Mouse (Mus musculus): ENCODE measurements around the gene Kif3b. TPM values are rescaled to one million over a fixed set of nuclear protein-coding genes. Genes with fewer than 3 reads are reported as not detected.

The Kif3b gene
- polyA plus RNA-seq (2015; fragmentation: Nextera tagmentation; extraction: Ambion mirVana) = 25.8 and 26.9 TPM in 2 replicates

DNA sequence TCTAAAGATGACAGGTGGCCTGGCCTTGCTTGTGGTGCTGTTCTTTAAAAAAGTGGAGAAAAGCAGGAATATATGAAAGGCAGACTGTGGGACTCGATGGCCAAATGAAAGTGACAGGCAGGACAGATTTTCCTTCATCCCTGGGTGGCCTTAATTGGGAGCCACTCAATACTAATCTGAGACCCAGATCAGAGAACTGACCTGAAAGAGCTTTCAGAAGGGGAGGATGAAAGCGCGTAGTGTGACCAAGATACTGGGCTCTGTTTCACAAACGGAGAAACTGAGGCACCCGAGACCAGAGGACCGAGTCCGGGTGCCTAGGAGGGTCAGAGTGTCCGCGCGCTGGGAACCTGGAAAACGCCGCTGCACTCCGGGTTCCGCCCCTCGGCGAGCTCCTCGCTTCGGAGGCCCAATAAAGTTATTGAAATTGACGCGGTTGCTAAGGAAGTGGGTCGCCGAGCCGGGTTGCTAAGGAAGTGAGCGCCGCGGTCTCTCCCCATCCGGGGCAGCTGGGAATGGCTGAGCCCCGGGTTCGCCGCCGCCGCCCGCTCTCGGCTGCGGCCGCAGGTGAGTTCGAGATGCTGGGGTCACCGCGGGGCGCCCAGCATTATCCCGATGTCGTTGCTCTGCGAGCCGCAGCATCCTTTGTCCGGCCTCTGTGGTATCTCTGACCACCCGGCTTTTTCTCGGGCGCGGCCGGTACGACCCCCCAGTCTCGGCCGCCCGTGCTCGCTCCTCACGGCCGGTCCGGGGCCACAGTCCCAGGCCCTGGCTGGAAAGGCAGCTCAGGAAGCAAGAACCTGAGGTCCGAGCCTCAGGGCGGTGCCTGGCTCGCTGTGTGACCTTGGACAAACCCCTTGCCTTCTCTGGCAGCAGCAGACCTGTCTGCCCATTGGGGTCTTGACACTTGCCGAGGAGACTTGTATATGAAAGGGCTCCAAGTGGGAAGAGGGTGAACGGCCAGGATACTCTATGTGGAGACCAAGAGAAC, at the start of gene Kif3b:
Gene Kif3b, plus strand, starts transcription at position 476 of the 991 bp plus-strand sequence.
- Histone ChIP-seq H3K4me1 (ENCODE audit: control insufficient read depth, insufficient read depth, low read length) (peaks cover 20% of the 10 kb centered on the region), H3K27ac (ENCODE audit: low read length) (peak within 1 kb of the TSS; percentile 67), H3K4me2 (ENCODE audit: low read length) (peak within 1 kb of the TSS; percentile 77), H3K9ac (ENCODE audit: low read depth, low read length) (peak within 1 kb of the TSS; percentile 91), H3K9me3 (replicated peaks; ENCODE audit: control insufficient read depth, low read length, poor library complexity, severe bottlenecking) (no peaks in the 10 kb centered on the region), H3K4me3 (ENCODE audit: low read depth, low read length) (peak within 1 kb of the TSS; percentile 94), H3K36me3 (ENCODE audit: control insufficient read depth, insufficient read depth, low read length) (no peaks in the 10 kb centered on the region), H3K27me3 (ENCODE audit: control insufficient read depth, insufficient read depth, low read depth, low read length) (no peaks in the 10 kb centered on the region)
- WGBS = under 1% methylated on average over 63 of the region's 63 CpGs
- peak; percentile 95 for ATAC-seq

DNA sequence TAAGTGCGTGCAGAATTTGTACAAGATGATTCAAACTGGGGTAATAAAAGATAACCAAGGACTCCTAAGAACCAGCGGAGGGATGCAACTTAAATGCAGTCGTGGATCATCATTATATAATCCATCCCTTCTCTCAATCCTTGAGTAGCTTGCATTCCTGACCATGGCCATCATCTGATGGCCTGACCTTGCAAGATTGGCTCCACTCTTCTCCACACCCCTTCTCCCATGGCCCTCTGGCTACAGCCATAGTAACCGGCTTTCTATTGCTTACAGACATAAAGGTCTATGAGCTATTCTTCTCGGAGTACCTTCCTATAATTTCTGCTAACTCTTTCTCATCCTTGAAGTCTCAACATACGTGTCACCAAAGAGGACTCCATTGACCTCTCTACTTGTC, 49.1 kb upstream of the Kif3b start:
- WGBS = 69% methylated on average over 6 of the region's 6 CpGs
- Histone ChIP-seq H3K4me1 (ENCODE audit: control insufficient read depth, insufficient read depth, low read length) (peaks cover 37% of the 10 kb centered on the region), H3K9me3 (replicated peaks; ENCODE audit: control insufficient read depth, low read length, poor library complexity, severe bottlenecking) (no peaks in the 10 kb centered on the region), H3K4me3 (ENCODE audit: low read depth, low read length) (peak overlapping the region; percentile 92), H3K9ac (ENCODE audit: low read depth, low read length) (peak overlapping the region; percentile 97), H3K27me3 (ENCODE audit: control insufficient read depth, insufficient read depth, low read depth, low read length) (no peaks in the 10 kb centered on the region), H3K36me3 (ENCODE audit: control insufficient read depth, insufficient read depth, low read length) (no peaks in the 10 kb centered on the region; the same call in 1 of the 2 replicates), H3K4me2 (ENCODE audit: low read length) (peak overlapping the region; percentile 61), H3K27ac (ENCODE audit: low read length) (peak overlapping the region; percentile 84)
- no peak for ATAC-seq

GRCm38 (mm10) chr2:153249751-153250150, 41.5 kb upstream of the Kif3b start:
- no peaks in the 10 kb centered on the region for H3K4me1 ChIP-seq (ENCODE audit: control insufficient read depth, insufficient read depth, low read length)
- no peaks in the 10 kb centered on the region for H3K27me3 ChIP-seq (ENCODE audit: control insufficient read depth, insufficient read depth, low read depth, low read length)
- no peak overlapping the region for H3K9ac ChIP-seq (ENCODE audit: low read depth, low read length)
- no peak overlapping the region for H3K4me3 ChIP-seq (ENCODE audit: low read depth, low read length)
- no peak overlapping the region for H3K4me2 ChIP-seq (ENCODE audit: low read length)
- 93% methylated on average over 5 of the region's 5 CpGs for WGBS
- H3K27ac ChIP-seq (ENCODE audit: low read length) = no peak overlapping the region
- H3K9me3 ChIP-seq (replicated peaks; ENCODE audit: control insufficient read depth, low read length, poor library complexity, severe bottlenecking) = no peaks in the 10 kb centered on the region
- H3K36me3 ChIP-seq (ENCODE audit: control insufficient read depth, insufficient read depth, low read length) = peaks cover 13% of the 10 kb centered on the region
- no peak for ATAC-seq

- Histone ChIP-seq H3K9ac (ENCODE audit: low read depth, low read length) (no peak overlapping the region), H3K27me3 (ENCODE audit: control insufficient read depth, insufficient read depth, low read depth, low read length) (no peaks in the 10 kb centered on the region), H3K4me1 (ENCODE audit: control insufficient read depth, insufficient read depth, low read length) (no peaks in the 10 kb centered on the region), H3K36me3 (ENCODE audit: control insufficient read depth, insufficient read depth, low read length) (peaks cover 6% of the 10 kb centered on the region), H3K4me2 (ENCODE audit: low read length) (no peak overlapping the region), H3K27ac (ENCODE audit: low read length) (no peak overlapping the region), H3K9me3 (replicated peaks; ENCODE audit: control insufficient read depth, low read length, poor library complexity, severe bottlenecking) (no peaks in the 10 kb centered on the region), H3K4me3 (ENCODE audit: low read depth, low read length) (no peak overlapping the region)
- 100% methylated on average over 2 of the region's 2 CpGs for WGBS
- no peak for ATAC-seq
Observed at GRCm38 (mm10) chr2:153256604-153257003, 34.6 kb upstream of the Kif3b start.

DNA sequence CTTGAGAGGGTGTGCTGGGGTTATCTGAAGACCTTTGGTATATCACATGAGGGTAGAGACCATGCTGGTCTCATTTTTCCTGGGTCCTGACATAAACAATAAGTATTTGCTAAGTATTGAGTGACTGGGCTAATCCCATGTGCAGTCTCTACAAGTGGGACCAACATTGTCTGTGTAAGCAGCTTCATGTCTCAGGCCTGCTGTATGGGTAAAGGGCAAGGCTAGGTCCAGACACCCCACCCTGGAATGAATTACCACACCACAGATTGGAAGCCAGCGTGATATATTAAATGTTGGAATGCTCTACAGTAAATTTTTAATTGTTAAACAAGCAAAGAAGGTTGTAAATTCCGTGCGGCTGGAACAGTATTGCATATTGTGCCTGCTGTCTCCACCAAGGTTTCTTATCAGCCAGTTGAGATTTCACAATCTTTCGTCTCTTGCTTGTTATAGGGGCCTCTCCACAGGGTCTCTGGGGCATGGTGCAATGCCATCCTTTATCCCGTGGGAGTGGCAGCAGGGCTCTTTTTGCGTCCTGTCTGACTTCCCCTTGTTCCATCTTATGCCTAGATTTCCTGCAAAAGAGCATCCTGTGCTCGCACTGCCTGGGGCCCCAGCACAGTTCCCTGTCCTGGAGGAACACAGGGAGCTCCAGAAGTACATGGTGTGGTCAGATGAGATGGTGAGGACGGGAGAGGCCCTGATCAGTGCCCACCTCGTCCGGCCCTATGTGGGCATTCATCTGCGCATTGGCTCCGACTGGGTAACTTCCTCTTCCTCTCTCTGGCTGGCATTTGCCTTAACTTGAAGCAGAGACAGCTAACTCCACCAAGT, 32.0 kb upstream of the Kif3b start:
- Histone ChIP-seq H3K9ac (ENCODE audit: low read depth, low read length) (no peak overlapping the region), H3K9me3 (replicated peaks; ENCODE audit: control insufficient read depth, low read length, poor library complexity, severe bottlenecking) (no peaks in the 10 kb centered on the region), H3K4me3 (ENCODE audit: low read depth, low read length) (no peak overlapping the region), H3K36me3 (ENCODE audit: control insufficient read depth, insufficient read depth, low read length) (peaks cover 22% of the 10 kb centered on the region), H3K27ac (ENCODE audit: low read length) (no peak overlapping the region), H3K4me1 (ENCODE audit: control insufficient read depth, insufficient read depth, low read length) (no peaks in the 10 kb centered on the region), H3K27me3 (ENCODE audit: control insufficient read depth, insufficient read depth, low read depth, low read length) (no peaks in the 10 kb centered on the region), H3K4me2 (ENCODE audit: low read length) (no peak overlapping the region)
- WGBS = 90% methylated on average over 12 of the region's 12 CpGs
- ATAC-seq = no peak

DNA sequence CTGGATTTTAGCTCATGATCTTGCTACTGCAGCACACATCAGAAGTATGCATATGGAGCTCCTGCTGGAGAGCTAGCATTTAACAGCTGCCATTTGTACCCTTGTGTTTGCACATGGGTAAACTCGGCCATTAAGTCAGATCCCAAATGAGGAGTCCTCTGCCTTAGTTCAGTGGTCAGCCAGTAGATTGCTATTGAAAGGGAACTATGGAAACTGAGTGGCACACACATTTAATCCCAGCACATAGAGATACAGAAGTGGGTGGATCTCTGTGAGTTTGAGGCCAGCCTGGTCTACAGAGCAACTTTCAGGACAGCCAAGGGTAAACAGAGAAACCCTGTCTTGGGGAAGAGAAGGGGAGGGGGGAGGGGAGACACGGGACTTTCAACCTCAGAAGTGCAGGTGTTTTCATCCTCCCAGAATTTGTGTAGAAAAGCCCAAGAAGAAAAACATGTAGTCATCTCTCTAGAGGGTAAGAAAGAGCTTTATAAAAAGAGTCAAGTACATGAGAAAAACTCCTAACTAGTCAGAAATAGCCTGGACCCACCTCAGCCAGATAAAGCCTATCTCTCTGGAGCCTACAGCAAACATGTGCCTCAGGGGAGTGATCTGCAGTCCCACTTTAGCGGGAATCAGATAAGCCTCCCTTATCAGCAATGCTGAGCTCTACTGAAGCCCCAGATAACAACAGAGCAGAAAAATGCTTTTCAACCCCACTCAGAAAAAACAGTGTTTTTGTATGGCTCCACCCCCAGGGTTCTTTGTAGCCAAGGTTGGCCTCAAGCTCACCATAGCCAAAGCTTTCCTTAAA, 31.1 kb upstream of the Kif3b start:
- Histone ChIP-seq H3K4me3 (ENCODE audit: low read depth, low read length) (no peak overlapping the region), H3K27me3 (ENCODE audit: control insufficient read depth, insufficient read depth, low read depth, low read length) (no peaks in the 10 kb centered on the region), H3K9me3 (replicated peaks; ENCODE audit: control insufficient read depth, low read length, poor library complexity, severe bottlenecking) (no peaks in the 10 kb centered on the region)

GRCm38 (mm10) chr2:153263053-153263452, 28.2 kb upstream of the Kif3b start:
- no peak for ATAC-seq
- peaks cover 32% of the 10 kb centered on the region for H3K36me3 ChIP-seq (ENCODE audit: control insufficient read depth, insufficient read depth, low read length)

More for the DNA sequence above, 31.1 kb upstream of the Kif3b start:
- Histone ChIP-seq H3K27ac (ENCODE audit: low read length) (no peak overlapping the region), H3K4me2 (ENCODE audit: low read length) (no peak overlapping the region), H3K4me1 (ENCODE audit: control insufficient read depth, insufficient read depth, low read length) (no peaks in the 10 kb centered on the region), H3K36me3 (ENCODE audit: control insufficient read depth, insufficient read depth, low read length) (peaks cover 22% of the 10 kb centered on the region), H3K9ac (ENCODE audit: low read depth, low read length) (no peak overlapping the region)
- 72% methylated on average over 3 of the region's 3 CpGs for WGBS
- no peak for ATAC-seq

GRCm38 (mm10) chr2:153267331-153267730, 23.9 kb upstream of the Kif3b start:
- H3K36me3 ChIP-seq (ENCODE audit: control insufficient read depth, insufficient read depth, low read length) = peaks cover 22% of the 10 kb centered on the region
- H3K9ac ChIP-seq (ENCODE audit: low read depth, low read length) = no peak overlapping the region
- ATAC-seq = no peak
- no peaks in the 10 kb centered on the region for H3K27me3 ChIP-seq (ENCODE audit: control insufficient read depth, insufficient read depth, low read depth, low read length)
- H3K4me2 ChIP-seq (ENCODE audit: low read length) = no peak overlapping the region
- WGBS = 95% methylated on average over 2 of the region's 2 CpGs
- H3K27ac ChIP-seq (ENCODE audit: low read length) = no peak overlapping the region
- H3K4me1 ChIP-seq (ENCODE audit: control insufficient read depth, insufficient read depth, low read length) = no peaks in the 10 kb centered on the region
- no peaks in the 10 kb centered on the region for H3K9me3 ChIP-seq (replicated peaks; ENCODE audit: control insufficient read depth, low read length, poor library complexity, severe bottlenecking)
- H3K4me3 ChIP-seq (ENCODE audit: low read depth, low read length) = no peak overlapping the region

More at GRCm38 (mm10) chr2:153263053-153263452, 28.2 kb upstream of the Kif3b start:
- H3K9ac ChIP-seq (ENCODE audit: low read depth, low read length) = no peak overlapping the region
- H3K9me3 ChIP-seq (replicated peaks; ENCODE audit: control insufficient read depth, low read length, poor library complexity, severe bottlenecking) = no peaks in the 10 kb centered on the region
- H3K4me1 ChIP-seq (ENCODE audit: control insufficient read depth, insufficient read depth, low read length) = no peaks in the 10 kb centered on the region
- 93% methylated on average over 6 of the region's 7 CpGs for WGBS
- no peaks in the 10 kb centered on the region for H3K27me3 ChIP-seq (ENCODE audit: control insufficient read depth, insufficient read depth, low read depth, low read length)
- H3K4me2 ChIP-seq (ENCODE audit: low read length) = no peak overlapping the region
- no peak overlapping the region for H3K4me3 ChIP-seq (ENCODE audit: low read depth, low read length)
- H3K27ac ChIP-seq (ENCODE audit: low read length) = no peak overlapping the region
